Mouse (Mus musculus) heart, embryonic 11.5 days (tissue): ENCODE results near the gene Gm20521. TPM values are rescaled to one million over a fixed set of nuclear protein-coding genes. Genes with fewer than 3 reads are reported as not detected.

Experiments used
- ATAC-seq: fragments of 200-750 bp; cut with Nextera tagmentation; replicated peaks from 2 replicates; pipeline ENCODE4 v1.8.0; 2017; ENCODE audit warnings: moderate library complexity; ENCODE audit not compliant: insufficient number of reproducible peaks, low FRiP score, low TSS enrichment
- H3K27ac ChIP-seq: fragments of 300-500 bp; sonication (generic); 2 replicates; pipeline ENCODE4 v1.5.1; 2014; ENCODE audit warnings: mild to moderate bottlenecking, low read depth, low read length
- H3K27me3 ChIP-seq: fragments of 300-500 bp; sonication (generic); 2 replicates; pipeline ENCODE4 v1.6.1; 2014; ENCODE audit warnings: mild to moderate bottlenecking, low read length, mixed read lengths; ENCODE audit not compliant: control insufficient read depth, insufficient read depth
- H3K36me3 ChIP-seq: fragments of 300-500 bp; sonication (generic); 2 replicates; pipeline ENCODE4 v1.6.1; 2014; ENCODE audit warnings: mild to moderate bottlenecking, low read length, moderate library complexity, mixed read lengths; ENCODE audit not compliant: control insufficient read depth, insufficient read depth
- H3K4me1 ChIP-seq: fragments of 300-500 bp; sonication (generic); 2 replicates; pipeline ENCODE4 v1.6.1; 2014; ENCODE audit warnings: low read length; ENCODE audit not compliant: control insufficient read depth, insufficient read depth
- H3K4me2 ChIP-seq: fragments of 300-500 bp; sonication (generic); 2 replicates; pipeline ENCODE4 v1.6.1; 2014; ENCODE audit warnings: mild to moderate bottlenecking, moderate library complexity
- H3K4me3 ChIP-seq: fragments of 300-500 bp; sonication (generic); 2 replicates; pipeline ENCODE4 v1.5.1; 2014; ENCODE audit warnings: low read depth, low read length
- H3K9ac ChIP-seq: fragments of 300-500 bp; sonication (generic); 2 replicates; pipeline ENCODE4 v1.6.1; 2014; ENCODE audit warnings: mild to moderate bottlenecking, low read depth, low read length, moderate library complexity
- H3K9me3 ChIP-seq: fragments of 300-500 bp; sonication (generic); replicated peaks from 2 replicates; pipeline ENCODE4 v1.6.1; 2016; ENCODE audit warnings: low read length; ENCODE audit not compliant: control insufficient read depth
- WGBS: fragments of 180-500 bp; shearing (Covaris S2); extraction: QIAGEN DNeasy Blood & Tissue Kit; methylation state at CpG from one replicate; pipeline ENCODE4 v1.1.7; 2014; ENCODE audit not compliant: insufficient replicate concordance; 5-methylcytosine and 5-hydroxymethylcytosine counted together
- polyA plus RNA-seq: library from polyadenylated mRNA; unstranded; fragments of >200 nt; fragmentation: Nextera tagmentation; extraction: Ambion mirVana; gene quantifications from 2 replicates; pipeline ENCODE4 v1.2.1, GENCODE M21; 2014

The Gm20521 gene
- polyA plus RNA-seq, 1 experiment from 2014 or later = 0.31 TPM

GRCm38 (mm10) chr14:54903641-54904040, 20.4 kb downstream of the Gm20521 start:
- 89% methylated on average over 4 of the region's 4 CpGs for WGBS
- Histone ChIP-seq H3K9me3 (no peaks in the 10 kb centered on the region), H3K4me2 (no peak overlapping the region), H3K9ac (no peak overlapping the region), H3K4me3 (no peak overlapping the region), H3K36me3 (peaks cover 12% of the 10 kb centered on the region), H3K27me3 (peaks cover 2% of the 10 kb centered on the region; the same call in 1 of the 2 replicates), H3K4me1 (peaks cover 3% of the 10 kb centered on the region; the same call in 1 of the 2 replicates), H3K27ac (no peak overlapping the region)
- no peak for ATAC-seq

- Histone ChIP-seq H3K27ac (no peak overlapping the region), H3K4me2 (no peak overlapping the region), H3K9ac (no peak overlapping the region), H3K4me3 (no peak overlapping the region), H3K4me1 (peaks cover 16% of the 10 kb centered on the region), H3K27me3 (peaks cover 2% of the 10 kb centered on the region; the same call in 1 of the 2 replicates), H3K36me3 (peaks cover 12% of the 10 kb centered on the region), H3K9me3 (no peaks in the 10 kb centered on the region)
- no peak for ATAC-seq
- 73% methylated on average over 7 of the region's 7 CpGs for WGBS
Measured at GRCm38 (mm10) chr14:54908682-54909081, 25.4 kb downstream of the Gm20521 start.

- Histone ChIP-seq H3K4me2 (peak overlapping the region; percentile 95), H3K9ac (peak overlapping the region; percentile 82), H3K36me3 (peaks cover 7% of the 10 kb centered on the region), H3K9me3 (no peaks in the 10 kb centered on the region), H3K27ac (no peak overlapping the region), H3K4me3 (peak overlapping the region; percentile 72), H3K4me1 (peaks cover 13% of the 10 kb centered on the region), H3K27me3 (0 out of 2 replicates have a peak, but pooled peaks cover 2% of the 10 kb centered on the region)
- 3% methylated on average over 50 of the region's 69 CpGs for WGBS
- peak; percentile 39 for ATAC-seq
Measured at GRCm38 (mm10) chr14:54912109-54912850, 29.0 kb downstream of the Gm20521 start.

GRCm38 (mm10) chr14:54912886-54913285, 29.6 kb downstream of the Gm20521 start, which contains the start of gene Slc22a17:
Gene Slc22a17 (minus strand): TSS chr14:54913132.
- Histone ChIP-seq H3K9me3 (no peaks in the 10 kb centered on the region), H3K36me3 (0 out of 2 replicates have a peak, but pooled peaks cover 1% of the 10 kb centered on the region), H3K4me3 (peak within 1 kb of the TSS; percentile 72), H3K4me1 (peaks cover 13% of the 10 kb centered on the region), H3K27ac (no peak within 1 kb of the TSS), H3K9ac (peak within 1 kb of the TSS; percentile 82), H3K27me3 (0 out of 2 replicates have a peak, but pooled peaks cover 1% of the 10 kb centered on the region), H3K4me2 (peak within 1 kb of the TSS; percentile 95)
- ATAC-seq = peak; percentile 66
- 1% methylated on average over 22 of the region's 28 CpGs for WGBS

- Histone ChIP-seq H3K36me3 (no peaks in the 10 kb centered on the region; the same call in 1 of the 2 replicates), H3K9me3 (no peaks in the 10 kb centered on the region), H3K27me3 (no peaks in the 10 kb centered on the region), H3K4me1 (peaks cover 13% of the 10 kb centered on the region), H3K27ac (no peak overlapping the region), H3K4me2 (peak overlapping the region; percentile 95), H3K9ac (peak overlapping the region; percentile 82; the same call in 1 of the 2 replicates), H3K4me3 (peak overlapping the region; percentile 72)
- no peak for ATAC-seq
- WGBS = 18% methylated on average over 10 of the region's 10 CpGs
Measured at GRCm38 (mm10) chr14:54913343-54913742, 30.1 kb downstream of the Gm20521 start.

- Histone ChIP-seq H3K9ac (no peak overlapping the region), H3K4me3 (no peak overlapping the region), H3K27ac (no peak overlapping the region), H3K36me3 (peaks cover 11% of the 10 kb centered on the region), H3K4me2 (no peak overlapping the region), H3K27me3 (peaks cover 3% of the 10 kb centered on the region; the same call in 1 of the 2 replicates), H3K9me3 (peaks cover 8% of the 10 kb centered on the region), H3K4me1 (peaks cover 15% of the 10 kb centered on the region)
- no peak for ATAC-seq
- WGBS = 90% methylated on average over 16 of the region's 16 CpGs
Measured at GRCm38 (mm10) chr14:54920076-54920685, 36.9 kb downstream of the Gm20521 start.

- peak overlapping the region; percentile 66 for H3K9ac ChIP-seq
- peak overlapping the region; percentile 94 for H3K4me2 ChIP-seq
Measured at GRCm38 (mm10) chr14:54924641-54925348, 41.6 kb downstream of the Gm20521 start.

More at GRCm38 (mm10) chr14:54924641-54925348, 41.6 kb downstream of the Gm20521 start:
- Histone ChIP-seq H3K9me3 (peaks cover 8% of the 10 kb centered on the region), H3K36me3 (peaks cover 5% of the 10 kb centered on the region), H3K4me3 (peak overlapping the region; percentile 43), H3K27ac (peak overlapping the region; percentile 64), H3K27me3 (peaks cover 23% of the 10 kb centered on the region), H3K4me1 (peaks cover 24% of the 10 kb centered on the region)
- peak; percentile 75; the same call in 1 of the 2 replicates for ATAC-seq
- 14% methylated on average over 7 of the region's 7 CpGs for WGBS
